Comparison of ENCODE assay signal across 19 mouse cellular contexts in the genomic region with DNA sequence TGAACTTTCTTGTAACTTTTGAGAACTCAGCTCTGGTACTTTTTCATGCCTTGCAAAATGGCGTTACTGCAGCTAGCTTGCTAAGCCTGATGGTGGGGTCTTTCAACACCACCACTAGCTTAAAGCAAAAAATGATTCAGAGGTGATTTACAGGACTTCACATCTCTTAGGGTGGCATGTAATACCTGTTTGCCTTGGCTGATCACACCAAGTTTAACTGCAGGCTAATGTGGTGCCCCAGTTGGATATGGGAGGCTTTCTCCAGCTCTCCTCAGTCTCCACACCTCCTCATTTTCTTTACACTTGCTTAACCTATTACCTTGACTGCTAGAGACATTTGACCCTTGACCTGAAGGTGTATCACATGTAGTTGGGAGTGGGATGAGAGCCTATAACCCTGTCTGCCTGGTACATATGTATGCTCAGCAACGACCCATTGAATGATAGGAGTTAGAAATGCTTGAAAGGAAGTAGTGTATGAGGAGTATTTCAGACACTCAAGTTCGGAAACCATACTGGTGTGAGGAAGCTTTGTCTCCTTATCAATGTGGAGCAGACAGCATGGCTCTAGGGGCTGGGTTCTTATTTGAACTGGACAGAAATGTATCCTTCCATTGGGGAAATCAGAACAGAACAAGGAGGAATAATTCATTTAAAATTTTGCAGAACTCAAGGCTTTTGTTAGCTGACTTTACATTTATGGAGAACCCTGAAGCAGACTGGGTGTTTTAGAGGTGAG. TPM values are rescaled to one million over a fixed set of nuclear protein-coding genes. Genes with fewer than 3 reads are reported as not detected.
DNase-seq lines count a peak whose midpoint lies in the region; ATAC-seq and TF ChIP-seq lines count a peak whose summit lies in the region.
"Had no signal": no experiment of that assay in that cellular context is flagged by ENCODE, and none has a peak within 500 bp of the region (broad histone marks: within the 10 kb centered on the region; RNA-seq: fewer than 3 reads in every experiment).

No protein-coding gene starts in this region.

- H3K9me3 ChIP-seq in intestine, embryonic 14.5 days (ENCODE audit: control insufficient read depth, low read length): no peaks in the 10 kb centered on the region
- H3K9me3 ChIP-seq in liver, postnatal 0 days (ENCODE audit: low read length): no peaks in the 10 kb centered on the region
- H3K9me3 ChIP-seq: embryonic facial prominence, embryonic 15.5 days; heart, embryonic 13.5 days; lung, embryonic 15.5 days; neural tube, embryonic 12.5 days had no signal

- intact Hi-C loops in left cerebral cortex, postnatal 14 days (cut with DNase I): no loop called here

- no peak overlapping the region for H3K4me3 ChIP-seq in intestine, embryonic 14.5 days (ENCODE audit: low read depth, low read length)
- H3K4me3 ChIP-seq in liver, postnatal 0 days (ENCODE audit: low read depth, low read length): no peak overlapping the region
- H3K4me3 ChIP-seq: embryonic facial prominence, embryonic 15.5 days; heart, embryonic 13.5 days; lung, embryonic 15.5 days; neural tube, embryonic 12.5 days had no signal

- H3K27ac ChIP-seq in intestine, embryonic 14.5 days (ENCODE audit: low read depth): no peak overlapping the region
- H3K27ac ChIP-seq in liver, postnatal 0 days (ENCODE audit: low read depth): no peak overlapping the region
- H3K27ac ChIP-seq: embryonic facial prominence, embryonic 15.5 days; heart, embryonic 13.5 days; lung, embryonic 15.5 days; neural tube, embryonic 12.5 days had no signal

- TF ChIP-seq CTCF in liver, postnatal 0 days (IDR thresholded peaks at IDR 0.05; ENCODE audit: low read depth): no peak

- H3K4me1 ChIP-seq in intestine, embryonic 14.5 days (replicated peaks; ENCODE audit: control insufficient read depth, insufficient read depth, low read length): no peaks in the 10 kb centered on the region
- peaks cover 4% of the 10 kb centered on the region for H3K4me1 ChIP-seq in liver, postnatal 0 days (ENCODE audit: insufficient read depth)
- H3K4me1 ChIP-seq: embryonic facial prominence, embryonic 15.5 days; heart, embryonic 13.5 days; neural tube, embryonic 12.5 days had no signal

- H3K36me3 ChIP-seq in intestine, embryonic 14.5 days (ENCODE audit: control insufficient read depth, insufficient read depth, low read length): no peaks in the 10 kb centered on the region
- H3K36me3 ChIP-seq in liver, postnatal 0 days (replicated peaks; ENCODE audit: insufficient read depth, low read length): no peaks in the 10 kb centered on the region
- H3K36me3 ChIP-seq: embryonic facial prominence, embryonic 15.5 days; heart, embryonic 13.5 days; lung, embryonic 15.5 days; neural tube, embryonic 12.5 days had no signal

- TF ChIP-seq EP300 in liver, postnatal 0 days (IDR thresholded peaks at IDR 0.05; ENCODE audit: low read depth): no peak

- ATAC-seq in intestine, embryonic 14.5 days (replicated peaks; ENCODE audit: low FRiP score, low TSS enrichment, low read depth): 0 out of 2 replicates have a peak, but pooled peaks have one; percentile 53
- ATAC-seq in liver, postnatal 0 days: peak; percentile 64
- ATAC-seq: activated CD4-positive, CD25-positive, alpha-beta regulatory T cell, adult 4 months; inflammation-experienced regulatory T-cells, adult 6 months; midbrain, embryonic 16.5 days had no signal

- DNase-seq in heart, adult 11 months: peak; percentile 35
- no peak for DNase-seq in heart, adult 9 months (ENCODE audit: low spot score in 2 of 2)
- DNase-seq in A20 (ENCODE audit: low read depth, low spot score): peak; percentile 45
- DNase-seq in intestine, embryonic 14.5 days (ENCODE audit: low spot score): no peak
- DNase-seq in liver, postnatal 0 days: no peak
- no peak for DNase-seq in urinary bladder, postnatal 14 days (ENCODE audit: low spot score)
- DNase-seq in left cerebral cortex, postnatal 14 days (ENCODE audit: low spot score in 2 of 2): no peak
- no peak for DNase-seq in spleen, postnatal 10 days (ENCODE audit: low spot score in 2 of 2)
- DNase-seq: cerebellum, postnatal 36 days; gastrocnemius, postnatal 36 days; right cerebral cortex, postnatal 4 days; thymus, postnatal 4 days had no signal

- H3K9ac ChIP-seq in intestine, embryonic 14.5 days (ENCODE audit: low read length): no peak overlapping the region
- no peak overlapping the region for H3K9ac ChIP-seq in liver, postnatal 0 days (replicated peaks)
- H3K9ac ChIP-seq: embryonic facial prominence, embryonic 15.5 days; heart, embryonic 13.5 days; lung, embryonic 15.5 days; neural tube, embryonic 12.5 days had no signal

- no peaks in the 10 kb centered on the region for H3K27me3 ChIP-seq in intestine, embryonic 14.5 days (replicated peaks; ENCODE audit: control insufficient read depth, insufficient read depth, low read length)
- no peaks in the 10 kb centered on the region for H3K27me3 ChIP-seq in liver, postnatal 0 days (ENCODE audit: insufficient read depth, low read length)
- H3K27me3 ChIP-seq: embryonic facial prominence, embryonic 15.5 days; lung, embryonic 15.5 days had no signal

- 73% methylated on average over 3 of the region's 3 CpGs for WGBS in intestine, embryonic 14.5 days
- WGBS in liver, postnatal 0 days (ENCODE audit: insufficient replicate concordance): 38% methylated on average over 3 of the region's 3 CpGs

- no peak overlapping the region for H3K4me2 ChIP-seq in intestine, embryonic 14.5 days (ENCODE audit: low read length)
- no peak overlapping the region for H3K4me2 ChIP-seq in liver, postnatal 0 days (ENCODE audit: low read depth, low read length)
- H3K4me2 ChIP-seq: embryonic facial prominence, embryonic 15.5 days; heart, embryonic 13.5 days; lung, embryonic 15.5 days; neural tube, embryonic 12.5 days had no signal

RNA-seq across cellular contexts. Expression of a gene that starts 14.0 kb away (rescaled TPM):
- polyA plus RNA-seq in intestine, embryonic 14.5 days (2014; fragmentation: Nextera tagmentation; extraction: Ambion mirVana): 21.8 and 24.7 TPM in 2 replicates
- polyA plus RNA-seq in liver, postnatal 0 days (2015; fragmentation: Nextera tagmentation; extraction: Ambion mirVana): 20.4 and 29.7 TPM in 2 replicates
- 100 to 1,000 TPM; 106 to 114 TPM for total RNA-seq in left cerebral cortex, postnatal 14 days (2021)

Comparison
In these comparisons a context has a peak if more than half of its experiments do, and no peak if none do; other contexts are left out.
1. DNase-seq: peak in heart, adult 11 months (single experiment) and A20 (single experiment); none in heart, adult 9 months (0 of 2), intestine, embryonic 14.5 days (single experiment), liver, postnatal 0 days (single experiment), urinary bladder, postnatal 14 days (single experiment), left cerebral cortex, postnatal 14 days (0 of 2) and spleen, postnatal 10 days (0 of 2).